Mouse (Mus musculus) thymus, adult 2 months (tissue): ENCODE measurements around the gene Usp10.

Experiments used
- CTCF ChIP-seq: fragments of 200-500 bp; IDR thresholded peaks from 2 replicates; pipeline ENCODE4 v1.5.1; 2012; ENCODE audit warnings: mild to moderate bottlenecking, control low read depth, low read length, moderate library complexity, borderline replicate concordance; ENCODE audit not compliant: control insufficient read depth, poor library complexity, insufficient read depth; ENCODE audit errors: extremely low read depth
- POLR2A ChIP-seq: fragments of 200-500 bp; IDR thresholded peaks from 2 replicates; pipeline ENCODE4 v1.6.1; 2012; ENCODE audit warnings: mild to moderate bottlenecking, low read length, control low read depth, moderate library complexity; ENCODE audit not compliant: control insufficient read depth, poor library complexity, insufficient read depth; ENCODE audit errors: extremely low read depth

DNA sequence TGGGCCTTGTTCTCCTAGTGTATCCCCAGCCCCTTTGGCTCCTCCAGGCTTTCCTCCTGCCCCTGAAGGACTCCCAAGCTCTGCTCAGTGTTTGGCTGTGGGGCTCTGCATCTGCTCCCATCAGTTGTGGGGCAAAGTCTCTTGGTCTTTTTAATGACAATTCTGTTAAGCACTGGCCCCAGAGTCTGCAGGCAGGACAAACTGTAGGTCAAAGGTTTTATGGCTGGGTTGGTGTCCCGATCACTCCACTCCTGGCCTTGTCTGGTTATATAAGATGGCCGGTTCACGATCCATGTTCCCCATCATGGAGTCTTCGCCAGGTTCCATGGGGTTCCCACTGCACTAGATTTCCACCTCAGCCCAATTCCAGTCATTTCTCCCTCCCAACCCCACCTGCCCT is 23.5 kb downstream of the Usp10 start:
- TF ChIP-seq CTCF, result no peak
- TF ChIP-seq POLR2A, result no peak
